Mouse (Mus musculus) forebrain, embryonic 15.5 days (tissue): ENCODE results near the gene Ccdc28b. TPM values are rescaled to one million over a fixed set of nuclear protein-coding genes. Genes with fewer than 3 reads are reported as not detected.

Experiments
- ATAC-seq: fragments of 200-750 bp; cut with Nextera tagmentation; replicated peaks from 2 replicates; pipeline ENCODE4 v1.8.0; 2017; ENCODE audit warnings: mild to moderate bottlenecking, moderate TSS enrichment, moderate library complexity
- H3K27ac ChIP-seq: fragments of 300-500 bp; sonication (generic); replicated peaks from 2 replicates; pipeline ENCODE4 v1.5.1; 2015; ENCODE audit warnings: mild to moderate bottlenecking, inconsistent platforms
- H3K27me3 ChIP-seq: fragments of 300-500 bp; sonication (generic); 2 replicates; pipeline ENCODE4 v1.6.1; 2015; ENCODE audit warnings: inconsistent platforms
- H3K36me3 ChIP-seq: fragments of 300-500 bp; sonication (generic); 2 replicates; pipeline ENCODE4 v1.6.1; 2015; ENCODE audit warnings: mild to moderate bottlenecking, inconsistent platforms
- H3K4me1 ChIP-seq: fragments of 300-500 bp; sonication (generic); 2 replicates; pipeline ENCODE4 v1.6.1; 2015; ENCODE audit warnings: inconsistent platforms
- H3K4me2 ChIP-seq: fragments of 300-500 bp; sonication (generic); replicated peaks from 2 replicates; pipeline ENCODE4 v1.6.1; 2015; ENCODE audit warnings: mild to moderate bottlenecking, inconsistent platforms
- H3K4me3 ChIP-seq: fragments of 300-500 bp; sonication (generic); 2 replicates; pipeline ENCODE4 v1.5.1; 2015; ENCODE audit warnings: mild to moderate bottlenecking, inconsistent platforms
- H3K9ac ChIP-seq: fragments of 300-500 bp; sonication (generic); replicated peaks from 2 replicates; pipeline ENCODE4 v1.6.1; 2015; ENCODE audit warnings: mild to moderate bottlenecking, inconsistent platforms
- H3K9me3 ChIP-seq: fragments of 300-500 bp; sonication (generic); 2 replicates; pipeline ENCODE4 v1.6.1; 2016; ENCODE audit warnings: inconsistent platforms
- WGBS: fragments of 180-500 bp; shearing (Covaris S2); methylation state at CpG from one replicate; pipeline ENCODE4 v1.1.7; 2015; ENCODE audit warnings: mixed read lengths; 5-methylcytosine and 5-hydroxymethylcytosine counted together
- polyA plus RNA-seq: library from polyadenylated mRNA; unstranded; fragments of >200 nt; fragmentation: Nextera tagmentation; extraction: Ambion mirVana; gene quantifications from 2 replicates; pipeline ENCODE4 v1.2.1, GENCODE M21; 2015

Gene Ccdc28b
- 119 and 124 TPM in 2 replicates for polyA plus RNA-seq

DNA sequence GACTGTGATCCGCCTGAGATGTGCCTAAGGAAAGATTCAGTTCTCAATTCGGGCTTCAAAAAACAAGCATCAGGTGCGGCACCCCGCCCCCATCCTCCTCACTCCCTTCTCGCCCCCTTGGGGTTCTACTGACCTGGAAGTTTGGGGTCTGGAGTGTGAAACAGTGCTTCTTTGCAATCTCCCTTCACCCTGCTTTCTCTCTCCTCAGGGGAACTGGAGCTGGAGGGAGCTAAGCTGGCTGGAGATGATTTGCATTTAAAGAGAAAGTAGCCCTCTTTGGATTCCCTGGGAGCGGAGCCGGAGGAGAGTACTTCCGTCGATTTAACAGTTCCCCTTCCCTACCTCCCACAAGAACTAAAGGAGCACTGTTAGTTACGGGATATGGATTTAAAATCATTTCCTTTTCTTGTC is at the start of gene Ccdc28b:
Ccdc28b (minus strand) TSS at position 267 of the 411 bp plus-strand sequence.
- peaks cover 27% of the 10 kb centered on the region for H3K36me3 ChIP-seq
- H3K4me1 ChIP-seq: peaks cover 32% of the 10 kb centered on the region
- H3K27ac ChIP-seq: peak within 1 kb of the TSS; percentile 93
- H3K4me3 ChIP-seq: peak within 1 kb of the TSS; percentile 76
- H3K9ac ChIP-seq: peak within 1 kb of the TSS; percentile 94
- H3K27me3 ChIP-seq: no peaks in the 10 kb centered on the region
- H3K9me3 ChIP-seq: no peaks in the 10 kb centered on the region
- peak; percentile 36 for ATAC-seq
- H3K4me2 ChIP-seq: peak within 1 kb of the TSS; percentile 72
- 1% methylated on average over 10 of the region's 10 CpGs for WGBS

DNA sequence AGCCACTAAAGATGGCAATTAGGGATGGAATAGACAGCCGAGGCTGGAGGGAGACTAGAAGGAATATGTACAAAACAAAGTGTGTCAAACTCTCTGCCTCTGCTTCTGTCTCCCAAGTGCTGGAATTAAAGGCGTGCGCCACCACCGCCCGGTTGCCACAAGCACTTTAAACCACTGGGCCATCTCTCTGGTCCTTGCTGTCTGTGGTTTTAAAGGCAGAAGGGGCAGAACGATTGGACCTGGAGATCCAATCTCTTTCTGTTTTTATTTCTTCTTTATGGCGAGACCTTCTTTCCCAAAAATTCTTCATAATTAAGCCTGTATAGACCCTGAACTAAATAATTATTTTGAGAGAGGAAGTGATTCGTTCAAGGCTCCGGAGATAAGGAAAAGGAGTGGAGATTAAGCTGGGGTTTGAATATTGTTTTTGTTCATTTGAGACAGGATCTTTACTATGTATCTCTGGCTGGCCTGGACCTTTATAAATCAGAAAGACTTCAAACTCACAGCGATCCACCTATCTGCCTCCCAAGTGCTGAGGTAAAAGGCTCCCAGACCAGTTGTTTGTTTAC is 49.2 kb upstream of the Ccdc28b start:
- H3K9ac ChIP-seq: peak overlapping the region; percentile 82
- no peak; the same call in 1 of the 2 replicates for ATAC-seq
- peak overlapping the region; percentile 87 for H3K4me2 ChIP-seq
- H3K4me3 ChIP-seq: peak overlapping the region; percentile 91
- peaks cover 24% of the 10 kb centered on the region for H3K36me3 ChIP-seq
- no peaks in the 10 kb centered on the region for H3K27me3 ChIP-seq
- peaks cover 18% of the 10 kb centered on the region for H3K4me1 ChIP-seq
- no peaks in the 10 kb centered on the region for H3K9me3 ChIP-seq
- 9% methylated on average over 10 of the region's 10 CpGs for WGBS
- H3K27ac ChIP-seq: peak overlapping the region; percentile 91

DNA sequence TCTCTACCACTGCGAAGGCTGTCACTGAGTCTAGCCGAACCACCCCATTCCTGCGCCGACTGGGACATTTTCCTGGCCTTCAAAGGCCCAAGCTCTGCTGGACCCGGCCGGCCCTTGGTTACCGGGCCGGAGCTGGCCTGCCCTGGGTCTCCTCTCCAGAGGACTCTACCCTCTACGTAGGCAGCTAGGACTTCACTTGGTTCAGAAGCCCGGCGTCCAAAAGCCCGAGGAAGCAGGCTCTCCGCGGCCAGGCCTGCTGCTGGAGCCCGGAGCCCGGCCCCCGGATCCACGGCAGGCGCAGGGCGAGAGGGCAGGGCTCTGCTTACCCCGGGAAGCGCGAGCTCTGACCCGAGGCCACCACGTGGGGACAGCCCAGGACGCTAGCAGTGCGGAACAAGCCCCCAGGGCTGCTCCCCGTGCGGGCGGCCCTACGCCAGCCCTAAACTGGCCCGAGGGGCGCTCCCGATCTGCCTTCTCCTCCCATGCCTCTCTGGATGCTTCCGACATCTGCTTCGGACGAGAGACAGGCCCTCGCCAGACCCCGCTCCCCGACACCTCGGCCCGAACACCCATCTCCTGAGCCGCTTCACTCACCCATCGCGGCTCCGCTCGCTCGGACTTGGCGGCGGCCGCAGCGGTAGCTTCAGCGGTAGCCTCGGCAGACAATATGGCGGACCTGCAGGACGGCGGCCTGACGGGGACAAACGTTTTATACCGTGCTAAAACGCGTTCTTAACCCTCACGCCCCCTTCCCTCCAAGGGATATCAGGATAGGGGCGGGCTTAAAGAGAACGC is 48.5 kb upstream of the Ccdc28b start, which contains the start of gene Kpna6:
Kpna6 (minus strand) TSS at position 685 of the 795 bp plus-strand sequence.
- no peaks in the 10 kb centered on the region for H3K27me3 ChIP-seq
- H3K4me1 ChIP-seq: peaks cover 18% of the 10 kb centered on the region
- peak; percentile 94 for ATAC-seq
- H3K4me2 ChIP-seq: peak within 1 kb of the TSS; percentile 87
- H3K27ac ChIP-seq: peak within 1 kb of the TSS; percentile 91
- H3K9me3 ChIP-seq: no peaks in the 10 kb centered on the region
- H3K4me3 ChIP-seq: peak within 1 kb of the TSS; percentile 91
- peak within 1 kb of the TSS; percentile 82 for H3K9ac ChIP-seq
- peaks cover 19% of the 10 kb centered on the region for H3K36me3 ChIP-seq
- under 1% methylated on average over 65 of the region's 65 CpGs for WGBS

DNA sequence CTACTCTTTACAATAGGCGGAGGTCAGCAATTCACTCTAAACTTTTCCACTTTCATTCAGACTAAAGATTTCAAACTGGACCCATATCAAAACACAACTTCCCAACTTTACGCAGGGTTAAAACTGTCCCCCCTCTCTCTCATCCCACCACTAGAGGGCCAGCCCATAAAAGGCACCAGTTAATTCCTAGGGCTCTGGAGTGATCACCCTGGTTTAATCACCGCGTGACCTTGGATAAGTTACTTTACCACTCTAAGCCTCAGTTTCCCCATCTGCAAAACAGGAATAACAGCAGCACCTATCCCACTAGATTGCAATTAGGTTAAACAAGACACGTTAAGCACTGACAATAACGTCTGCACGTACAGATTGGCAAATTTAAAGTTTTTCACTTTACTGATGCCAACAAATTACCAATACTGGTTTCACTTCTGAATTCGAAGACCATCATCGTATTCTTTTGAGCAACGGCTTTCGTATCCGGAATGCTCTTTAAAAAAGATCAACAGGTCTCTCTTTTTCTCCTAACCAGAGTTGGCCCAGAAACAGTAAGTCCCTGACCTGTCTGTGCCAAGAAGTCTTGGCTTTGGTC is 47.8 kb upstream of the Ccdc28b start:
- H3K36me3 ChIP-seq: peaks cover 12% of the 10 kb centered on the region
- 6% methylated on average over 12 of the region's 12 CpGs for WGBS

DNA sequence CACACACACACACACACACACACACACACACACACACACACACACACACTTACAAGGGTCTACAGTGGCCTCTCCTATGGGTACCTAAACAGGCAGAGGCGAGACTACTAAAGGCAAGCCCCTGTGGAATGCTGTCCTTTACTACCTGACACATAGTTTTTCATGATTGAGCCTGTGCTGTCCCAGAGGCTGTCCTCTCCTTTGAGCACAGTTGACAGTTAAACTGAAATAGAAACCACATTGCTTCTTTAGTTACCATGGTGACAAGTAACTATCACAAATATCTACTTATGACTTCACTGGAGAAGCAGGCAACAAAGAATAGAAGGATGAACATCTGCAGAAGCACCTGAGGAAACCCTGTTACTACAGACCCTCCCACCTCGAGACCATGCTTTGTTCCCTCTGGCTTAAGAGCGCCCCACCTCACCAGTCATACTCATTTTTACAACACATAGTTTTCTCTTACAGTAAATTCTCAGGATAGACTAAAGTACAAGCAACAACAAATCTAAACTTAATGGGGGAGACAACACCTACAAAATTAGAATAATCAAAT is 38.6 kb upstream of the Ccdc28b start:
- no peak overlapping the region for H3K27ac ChIP-seq
- H3K4me3 ChIP-seq: no peak overlapping the region
- peaks cover 42% of the 10 kb centered on the region for H3K36me3 ChIP-seq
- 84% methylated on average over 3 of the region's 3 CpGs for whole genome bisulfite sequencing
- no peaks in the 10 kb centered on the region for H3K9me3 ChIP-seq
- H3K9ac ChIP-seq: no peak overlapping the region
- no peak overlapping the region for H3K4me2 ChIP-seq
- H3K27me3 ChIP-seq: no peaks in the 10 kb centered on the region
- ATAC-seq: no peak
- H3K4me1 ChIP-seq: no peaks in the 10 kb centered on the region

More for the DNA sequence above, 47.8 kb upstream of the Ccdc28b start:
- Histone ChIP-seq H3K27ac (peak overlapping the region; percentile 91), H3K4me3 (peak overlapping the region; percentile 91), H3K27me3 (no peaks in the 10 kb centered on the region), H3K9ac (peak overlapping the region; percentile 82), H3K9me3 (no peaks in the 10 kb centered on the region), H3K4me1 (peaks cover 18% of the 10 kb centered on the region), H3K4me2 (peak overlapping the region; percentile 87)
- peak; percentile 41; the same call in 1 of the 2 replicates for ATAC-seq

DNA sequence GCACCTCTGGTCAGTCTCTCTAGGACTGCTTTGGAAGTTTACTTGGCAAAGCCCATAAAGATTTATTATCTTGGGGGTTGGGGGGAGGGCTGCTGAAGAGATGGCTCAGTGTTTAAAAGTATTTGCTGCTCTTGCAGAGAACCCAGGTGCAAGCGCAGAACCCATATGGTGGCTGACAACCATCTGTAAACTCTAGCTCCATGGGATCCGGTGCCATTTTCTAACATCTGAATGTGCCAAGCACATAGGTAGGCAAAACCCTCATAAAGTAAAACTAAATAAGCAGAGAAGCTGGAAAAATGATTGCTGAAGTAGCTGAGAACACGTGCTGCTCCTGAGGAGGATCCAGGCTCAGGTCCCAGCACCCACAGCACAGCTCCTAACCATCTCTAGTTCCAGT is 37.8 kb upstream of the Ccdc28b start:
- H3K4me1 ChIP-seq: no peaks in the 10 kb centered on the region
- H3K4me2 ChIP-seq: no peak overlapping the region
- H3K27me3 ChIP-seq: no peaks in the 10 kb centered on the region
- no peak overlapping the region for H3K27ac ChIP-seq
- WGBS: 86% methylated on average over 3 of the region's 3 CpGs
- H3K9ac ChIP-seq: no peak overlapping the region
- no peak overlapping the region for H3K4me3 ChIP-seq
- H3K9me3 ChIP-seq: no peaks in the 10 kb centered on the region
- peaks cover 49% of the 10 kb centered on the region for H3K36me3 ChIP-seq
- ATAC-seq: no peak

DNA sequence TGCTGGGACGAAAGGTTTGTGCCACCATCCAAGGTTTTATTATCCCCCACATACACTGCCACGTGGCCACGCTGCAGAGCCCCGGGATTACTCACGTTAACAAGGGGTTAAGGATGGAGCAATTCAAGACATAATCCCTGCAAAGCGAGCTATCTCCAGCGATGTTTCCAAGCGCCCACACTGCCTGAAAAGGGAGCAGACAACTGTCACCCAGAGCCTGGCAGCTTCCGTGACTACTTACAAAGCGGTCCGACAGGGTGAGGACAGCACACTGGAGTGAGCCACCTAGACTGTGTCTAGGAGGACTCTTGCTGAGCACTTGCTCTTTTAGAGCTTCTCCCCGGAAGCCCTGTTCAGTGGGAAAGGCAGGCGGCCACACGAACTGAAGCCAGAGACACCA is 31.0 kb upstream of the Ccdc28b start:
- no peaks in the 10 kb centered on the region for H3K4me1 ChIP-seq
- H3K4me3 ChIP-seq: no peak overlapping the region
- no peak overlapping the region for H3K27ac ChIP-seq
- H3K36me3 ChIP-seq: peaks cover 86% of the 10 kb centered on the region
- H3K27me3 ChIP-seq: no peaks in the 10 kb centered on the region
- no peak overlapping the region for H3K9ac ChIP-seq
- no peak for ATAC-seq
- H3K4me2 ChIP-seq: no peak overlapping the region
- H3K9me3 ChIP-seq: no peaks in the 10 kb centered on the region
- WGBS: 87% methylated on average over 14 of the region's 14 CpGs

DNA sequence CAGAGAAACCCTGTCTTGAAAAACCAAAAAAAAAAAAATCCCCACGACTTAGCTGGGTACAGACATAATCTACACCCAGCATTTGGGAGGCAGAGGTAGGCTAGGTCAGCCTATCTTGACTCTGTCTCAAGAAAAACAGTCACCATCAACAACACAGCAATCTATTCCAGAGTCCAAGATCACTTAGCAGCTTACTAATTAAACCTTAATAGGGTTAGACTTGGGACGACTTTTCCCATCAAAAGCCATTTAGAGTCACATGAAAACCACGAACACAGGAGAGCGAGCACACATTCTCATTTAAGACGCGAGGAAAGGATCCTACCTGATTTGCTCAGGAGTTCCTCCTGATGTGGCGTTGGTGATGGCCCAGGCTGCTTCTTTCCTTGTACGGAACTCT is 26.6 kb upstream of the Ccdc28b start:
- Histone ChIP-seq H3K27ac (no peak overlapping the region), H3K9ac (no peak overlapping the region), H3K4me1 (no peaks in the 10 kb centered on the region), H3K27me3 (no peaks in the 10 kb centered on the region), H3K4me3 (no peak overlapping the region), H3K36me3 (peaks cover 89% of the 10 kb centered on the region), H3K4me2 (no peak overlapping the region), H3K9me3 (no peaks in the 10 kb centered on the region)
- 93% methylated on average over 8 of the region's 8 CpGs for WGBS
- ATAC-seq: no peak

DNA sequence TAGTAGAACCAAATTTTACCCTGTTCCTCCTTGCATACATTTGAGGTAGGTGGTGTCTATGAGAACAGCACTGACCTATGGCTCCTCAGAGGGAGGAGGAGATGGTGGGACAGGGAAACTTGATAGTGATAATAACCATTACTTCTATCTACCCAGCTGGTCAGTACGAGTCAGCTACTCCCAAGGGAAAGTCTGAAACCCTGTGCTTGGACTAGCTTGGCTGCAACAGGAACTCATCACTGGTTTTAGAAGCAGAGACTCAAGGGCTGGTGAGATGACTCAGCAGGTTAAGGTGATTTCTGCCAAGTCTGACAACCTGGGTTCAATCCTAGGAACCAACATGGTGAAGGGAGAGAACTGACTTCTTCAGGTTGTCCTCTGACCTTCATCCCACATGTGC is 24.9 kb upstream of the Ccdc28b start:
- no peak for ATAC-seq
- WGBS: 95% methylated on average over 1 of the region's 1 CpGs
- Histone ChIP-seq H3K9me3 (no peaks in the 10 kb centered on the region), H3K4me3 (no peak overlapping the region), H3K4me2 (no peak overlapping the region), H3K27ac (no peak overlapping the region), H3K4me1 (no peaks in the 10 kb centered on the region), H3K9ac (no peak overlapping the region), H3K27me3 (no peaks in the 10 kb centered on the region), H3K36me3 (peaks cover 79% of the 10 kb centered on the region)

DNA sequence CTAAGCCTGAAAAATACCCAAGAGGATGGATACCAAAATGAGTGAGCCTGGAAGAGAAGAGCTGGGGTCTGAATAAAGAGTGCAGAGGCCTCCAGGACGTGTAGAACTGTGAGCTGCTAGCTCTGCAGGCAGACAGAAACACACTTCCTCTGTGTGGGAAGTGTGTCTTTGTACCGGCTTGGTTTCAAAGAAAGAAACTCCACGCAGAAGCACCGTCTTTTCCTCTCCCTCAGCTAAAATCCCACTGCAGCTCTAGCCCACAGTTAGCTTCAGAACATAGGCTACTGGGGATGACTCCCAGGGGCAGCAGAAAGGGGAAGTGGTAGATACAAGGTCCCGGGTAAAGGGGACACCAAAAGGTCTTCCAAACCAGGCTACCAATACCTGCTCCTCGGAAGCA is 21.5 kb upstream of the Ccdc28b start:
- 92% methylated on average over 6 of the region's 6 CpGs for WGBS
- H3K4me3 ChIP-seq: no peak overlapping the region
- H3K4me1 ChIP-seq: peaks cover 9% of the 10 kb centered on the region
- H3K36me3 ChIP-seq: peaks cover 49% of the 10 kb centered on the region
- no peak for ATAC-seq
- H3K9ac ChIP-seq: no peak overlapping the region
- H3K27me3 ChIP-seq: no peaks in the 10 kb centered on the region
- no peak overlapping the region for H3K4me2 ChIP-seq
- H3K9me3 ChIP-seq: no peaks in the 10 kb centered on the region
- H3K27ac ChIP-seq: no peak overlapping the region

DNA sequence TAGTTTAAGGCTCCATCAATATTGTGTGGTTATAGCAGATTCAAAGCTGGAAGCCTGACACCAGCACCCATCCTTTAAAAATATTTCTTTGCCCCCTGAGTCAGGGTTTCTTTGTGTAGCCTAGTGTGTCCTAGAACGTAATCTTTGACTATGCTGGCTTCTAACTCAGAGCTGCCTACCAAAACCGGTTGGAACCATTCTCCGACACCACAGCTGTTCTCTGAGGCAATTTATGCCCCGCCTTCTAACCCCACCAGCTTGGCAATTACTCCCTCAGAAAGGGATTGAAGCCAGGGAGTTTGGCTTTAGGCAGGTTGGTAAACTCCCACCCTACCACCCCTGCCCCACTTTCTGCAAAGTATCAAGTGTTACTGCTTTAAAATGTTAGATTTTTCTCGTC is 18.0 kb upstream of the Ccdc28b start:
- Histone ChIP-seq H3K27me3 (no peaks in the 10 kb centered on the region), H3K9me3 (no peaks in the 10 kb centered on the region), H3K27ac (peak overlapping the region; percentile 8), H3K4me2 (peak overlapping the region; percentile 90), H3K9ac (no peak overlapping the region), H3K4me1 (peaks cover 38% of the 10 kb centered on the region), H3K4me3 (peak overlapping the region; percentile 66), H3K36me3 (peaks cover 39% of the 10 kb centered on the region)
- WGBS: 38% methylated on average over 5 of the region's 5 CpGs
- ATAC-seq: no peak
